Mouse (Mus musculus) adrenal gland, postnatal 10 days (tissue): ENCODE data around the gene Trib2. TPM values are rescaled to one million over a fixed set of nuclear protein-coding genes. Genes with fewer than 3 reads are reported as not detected.
A peak's percentile ranks its signal among the peaks of the same experiment; 100 is the strongest.

Experiments used
- DNase-seq: peaks from one replicate; pipeline ENCODE4 v3.0.0; 2021; ENCODE audit warnings: mixed read lengths
- microRNA-seq: library from miRNA; unstranded; fragments of <30 nt; microRNA quantifications from one replicate; pipeline ENCODE4 v1.2.0, GENCODE M21; 2021
- total RNA-seq, 2 experiments: library from RNA; stranded (reverse); gene quantifications; 2 replicates each; pipeline ENCODE4 v1.2.3; 2021

Gene Trib2
- total RNA-seq, 2 experiments from 2014 or later, result 24.8 to 25.1 TPM

DNA sequence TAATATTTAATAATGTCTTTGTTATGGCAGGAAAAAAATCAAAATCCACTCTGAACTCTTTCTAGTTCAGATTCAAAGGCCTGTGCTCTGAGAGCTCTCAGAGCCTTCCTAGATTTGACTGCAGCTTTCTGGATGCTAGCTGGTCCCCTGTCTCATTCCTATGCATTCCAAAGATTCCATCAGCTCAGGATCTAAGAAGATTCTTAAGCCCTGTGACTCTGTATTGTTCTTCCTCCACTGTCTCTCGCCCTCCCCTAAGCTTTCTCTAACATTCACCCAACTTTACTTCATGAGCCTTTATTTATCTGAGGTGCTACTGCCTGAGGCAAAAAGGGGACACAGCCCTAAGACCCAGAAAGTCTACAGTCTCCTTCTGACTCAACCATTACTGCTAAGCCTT, 51.5 kb downstream of the Trib2 start:
- DNase-seq, result no peak

DNA sequence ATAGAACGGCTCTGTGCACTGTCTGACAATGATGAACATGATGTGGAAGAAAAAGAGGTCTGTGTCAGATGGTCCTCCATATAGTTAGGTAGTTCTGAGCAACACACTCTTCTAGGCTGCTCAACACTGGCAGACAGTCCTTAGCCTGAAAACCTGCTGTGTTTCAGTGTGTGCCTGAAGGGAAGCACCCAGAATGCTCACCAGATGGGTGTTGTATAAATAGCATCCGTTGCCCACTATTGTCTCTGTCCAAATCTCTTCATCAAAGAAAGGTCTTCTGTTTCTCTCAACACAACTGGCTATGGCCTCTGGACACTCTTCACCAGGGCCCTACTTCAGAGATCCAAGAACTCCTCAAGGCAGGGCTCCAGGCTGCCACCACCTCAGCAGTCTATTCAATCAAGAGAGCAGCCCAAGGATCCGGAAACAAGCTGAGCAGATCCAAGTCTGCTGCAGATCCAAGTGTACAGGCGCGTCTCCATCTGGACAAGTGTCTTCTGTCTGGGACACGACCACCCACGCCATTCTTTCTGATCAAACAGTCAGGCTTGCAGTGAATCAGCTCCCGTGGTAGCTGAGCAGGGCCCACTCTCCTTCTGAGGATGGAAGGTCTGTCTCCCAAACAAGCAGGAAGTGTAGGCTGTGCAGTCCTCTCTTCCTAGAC, 55.1 kb downstream of the Trib2 start:
- no peak for DNase-seq

DNA sequence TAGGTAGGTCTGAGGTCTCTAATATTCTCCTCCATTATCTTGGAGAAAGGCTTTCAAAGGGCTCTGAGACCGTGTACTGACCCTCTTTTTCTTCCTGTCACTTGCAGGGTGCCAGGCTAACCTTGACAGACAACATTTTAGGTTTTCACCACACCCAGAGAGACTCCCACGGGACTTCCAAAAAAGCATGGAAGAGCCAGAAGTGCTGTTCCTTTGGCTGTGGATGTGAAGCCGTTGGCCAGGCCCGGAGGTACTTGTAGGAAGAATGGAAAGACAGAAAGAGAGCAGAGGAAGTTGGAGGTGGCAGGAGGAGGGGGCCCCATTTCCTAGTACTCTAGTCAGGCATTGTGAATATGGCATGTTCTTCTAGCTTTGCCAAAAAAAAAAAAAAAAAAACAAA, 56.0 kb downstream of the Trib2 start:
- no peak for DNase-seq

GRCm38 (mm10) chr12:15758866-15759265, 57.9 kb downstream of the Trib2 start:
- no peak for DNase-seq

- DNase-seq, result no peak
Measured at GRCm38 (mm10) chr12:15757351-15757750, 59.4 kb downstream of the Trib2 start.

- DNase-seq, result no peak
Measured at GRCm38 (mm10) chr12:15755030-15755690, 61.6 kb downstream of the Trib2 start.

- no peak for DNase-seq
Measured at GRCm38 (mm10) chr12:15754602-15755001, 62.1 kb downstream of the Trib2 start.

GRCm38 (mm10) chr12:15749646-15750195, 67.0 kb downstream of the Trib2 start:
- DNase-seq, result peak; percentile 26

DNA sequence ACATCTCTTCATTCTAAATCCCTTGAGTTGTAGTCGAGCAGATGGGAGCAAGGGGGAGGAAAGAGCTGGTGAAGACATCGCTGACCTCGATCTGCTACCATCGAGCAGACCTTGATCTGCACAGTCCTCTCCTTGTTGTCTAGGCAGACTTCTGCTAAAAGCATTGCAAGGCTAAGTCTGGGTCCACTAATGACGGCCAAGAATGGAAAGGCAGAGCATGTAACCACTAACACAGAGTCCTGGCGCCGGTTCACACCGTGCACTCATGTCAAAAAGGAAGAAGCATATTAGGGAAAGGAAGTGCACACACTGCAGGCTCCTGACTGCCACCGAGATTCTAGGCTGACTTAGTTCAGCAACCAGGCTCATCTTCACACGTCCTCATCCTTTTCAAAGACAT, 71.0 kb downstream of the Trib2 start:
- DNase-seq, result no peak

Small RNA genes within 50 kb of the gene (microRNA-seq; reads per million reads assigned to microRNA genes)
- not detected for gene Mir6387
